Mouse (Mus musculus): ENCODE measurements around the gene Plxnb1.

GRCm38 (mm10) chr9:109056081-109056690 is 39.0 kb upstream of the Plxnb1 start:
- TF ChIP-seq CTCF (IDR thresholded peaks at IDR 0.05) (no peak), EP300 (IDR thresholded peaks at IDR 0.05) (no peak)
